Mouse (Mus musculus) embryo, embryonic 10 days (tissue): ENCODE results near the gene Slc22a14.
"Not testable (repeated sequence)": the region's sequence is repeated elsewhere in the genome, so short reads cannot be mapped to it uniquely, and the experiment has no call there.

Source experiments
- DNase-seq: peaks from one replicate; pipeline ENCODE4 v3.0.0-alpha.2; 2015; ENCODE audit warnings: low spot score

Slc22a14 gene

DNA sequence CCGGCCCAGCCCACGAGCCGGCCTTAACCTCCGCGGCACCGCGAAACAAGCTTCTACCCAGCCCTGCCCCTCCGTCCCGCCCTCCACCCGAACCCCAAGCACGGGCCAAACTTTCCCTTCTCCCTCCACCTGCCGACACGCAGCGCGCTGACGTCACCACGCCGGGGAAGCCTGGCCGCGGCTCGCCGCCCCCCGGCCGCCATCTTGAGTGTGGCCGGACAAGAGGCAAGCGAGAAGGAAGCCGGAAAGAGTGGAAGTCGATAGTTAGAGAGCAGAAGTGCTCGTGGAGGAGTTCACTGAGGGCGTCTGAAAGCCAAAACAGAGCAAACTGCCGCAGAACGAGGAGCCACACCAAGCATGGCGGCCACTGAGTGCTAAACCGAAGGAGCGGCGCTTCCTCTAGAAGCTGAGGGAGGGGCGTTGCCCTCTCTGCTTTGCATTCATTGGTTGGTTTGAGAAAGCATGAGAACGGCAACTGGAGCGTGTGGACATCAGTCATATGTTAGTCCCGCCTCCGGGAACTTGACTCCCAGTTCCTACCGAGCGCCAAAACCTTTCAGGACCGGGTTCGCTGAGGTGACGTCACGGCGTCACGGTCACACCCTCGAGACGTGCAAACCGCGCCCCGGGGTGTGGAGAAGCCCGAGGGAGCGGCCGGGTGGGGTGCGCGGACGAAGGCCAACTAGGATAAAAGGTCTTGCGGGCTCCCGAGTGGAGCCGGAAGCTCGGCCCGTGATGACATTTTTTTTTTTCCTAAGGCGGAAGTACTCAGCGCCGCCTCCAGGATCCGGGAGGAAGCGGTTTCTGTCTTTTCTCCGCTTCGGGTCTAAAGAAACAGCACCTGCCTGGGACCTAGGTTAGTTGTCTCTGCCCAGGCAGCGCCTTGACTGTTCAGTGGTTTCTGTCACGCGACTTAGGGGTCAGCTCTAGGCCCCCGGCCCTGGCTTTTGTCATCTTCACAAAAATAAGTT, 42.8 kb downstream of the Slc22a14 start, which contains the start of gene Oxsr1:
Gene Oxsr1, minus strand, starts transcription at position 139 of the 971 bp plus-strand sequence.
- DNase-seq, result peak; percentile 99

DNA sequence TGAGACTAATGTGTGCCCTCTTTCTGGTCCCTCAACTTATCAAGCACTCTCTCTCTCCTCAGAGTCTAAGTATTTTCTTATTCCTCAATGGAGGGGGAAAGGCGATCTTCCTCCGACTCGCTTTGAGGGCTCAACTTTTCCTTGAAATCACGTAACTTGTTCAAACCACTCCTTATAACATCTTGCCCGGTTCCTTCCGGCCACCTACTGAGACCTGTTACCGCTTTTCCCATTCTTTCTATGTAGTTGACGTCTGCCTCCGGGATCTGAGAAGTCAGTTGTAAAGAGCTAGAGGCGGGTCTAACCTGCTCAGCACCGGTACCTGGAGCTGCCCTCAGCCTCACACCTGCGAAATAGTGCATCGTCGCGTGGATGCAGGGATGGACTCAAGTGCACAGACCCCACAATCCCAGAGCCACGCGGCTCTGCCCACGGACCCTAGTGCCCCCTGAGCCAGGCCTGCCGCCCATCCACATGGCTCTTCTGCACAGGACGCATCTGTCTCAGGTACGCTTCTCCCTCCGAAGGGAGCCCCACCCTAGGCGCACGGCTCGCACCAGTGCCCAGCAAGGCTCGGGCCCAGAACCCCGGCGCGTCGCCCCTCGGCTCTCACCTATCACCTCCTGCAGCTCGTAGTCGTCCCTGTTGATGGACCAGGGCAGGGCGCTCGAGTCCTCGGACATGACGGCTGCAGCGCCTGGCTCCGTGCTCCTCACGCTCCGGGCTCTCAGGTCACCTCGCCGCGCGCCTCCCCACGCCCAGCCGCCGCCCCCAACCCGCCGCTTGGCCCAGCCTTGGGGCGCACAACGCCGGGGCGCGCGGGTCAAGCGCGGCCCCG, 43.7 kb downstream of the Slc22a14 start:
- DNase-seq, result peak; percentile 32

DNA sequence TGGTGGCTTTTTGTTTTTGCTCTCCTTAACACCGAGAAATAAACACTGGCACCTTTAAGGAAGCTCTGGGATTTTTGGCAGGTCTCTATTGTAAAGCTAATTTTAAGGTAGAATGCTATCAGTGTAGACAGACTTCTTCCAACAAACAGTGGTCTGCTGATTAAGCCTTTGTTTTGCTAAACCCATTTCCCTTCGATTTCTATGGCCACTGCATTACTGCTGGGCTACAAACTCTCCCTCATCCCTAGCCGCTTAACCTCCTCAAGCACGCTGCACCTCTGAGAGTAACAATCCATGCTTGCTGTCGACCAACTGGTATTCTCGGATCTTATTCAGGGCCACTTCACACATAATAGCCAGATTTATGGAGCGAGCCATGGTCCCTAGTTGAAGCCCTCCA, 44.4 kb downstream of the Slc22a14 start:
- peak; percentile 33 for DNase-seq

DNA sequence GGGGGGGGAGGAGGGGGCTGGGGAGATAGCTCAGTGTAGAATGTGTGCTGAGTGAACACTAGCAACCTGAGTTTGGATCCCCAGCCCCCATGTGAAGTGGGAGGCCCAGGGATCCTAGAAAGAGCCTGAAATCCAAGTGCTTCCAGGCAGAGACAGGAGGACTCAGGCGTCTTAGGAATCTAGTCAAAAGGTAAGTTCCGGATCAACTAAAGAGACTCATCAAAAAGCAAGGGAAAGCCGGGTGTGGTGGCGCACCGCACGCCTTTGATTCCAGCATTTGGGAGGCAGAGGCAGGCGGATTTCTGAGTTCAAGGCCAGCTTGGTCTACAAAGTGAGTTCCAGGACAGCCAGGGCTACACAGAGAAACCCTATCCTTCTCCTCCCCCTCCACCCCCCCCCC, 44.9 kb downstream of the Slc22a14 start:
- no peak for DNase-seq

DNA sequence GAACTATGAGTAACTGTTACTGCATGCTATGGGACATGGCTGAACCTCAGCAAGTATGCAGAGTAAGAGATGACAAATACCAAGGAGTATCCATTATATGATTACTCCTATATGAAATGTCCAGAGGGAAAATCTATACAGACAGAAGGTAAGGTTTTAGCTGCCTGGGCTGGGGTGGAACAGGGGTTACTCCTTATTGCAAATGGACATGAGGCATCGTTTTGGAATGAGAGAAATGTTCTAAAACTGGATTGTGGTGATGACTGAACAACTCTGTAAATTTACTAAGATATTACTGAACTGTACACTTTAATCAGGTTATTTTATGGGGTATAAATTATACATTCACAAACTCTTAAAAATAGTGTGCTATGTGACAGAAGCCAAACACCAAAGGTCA, 46.5 kb downstream of the Slc22a14 start:
- DNase-seq, result no peak

DNA sequence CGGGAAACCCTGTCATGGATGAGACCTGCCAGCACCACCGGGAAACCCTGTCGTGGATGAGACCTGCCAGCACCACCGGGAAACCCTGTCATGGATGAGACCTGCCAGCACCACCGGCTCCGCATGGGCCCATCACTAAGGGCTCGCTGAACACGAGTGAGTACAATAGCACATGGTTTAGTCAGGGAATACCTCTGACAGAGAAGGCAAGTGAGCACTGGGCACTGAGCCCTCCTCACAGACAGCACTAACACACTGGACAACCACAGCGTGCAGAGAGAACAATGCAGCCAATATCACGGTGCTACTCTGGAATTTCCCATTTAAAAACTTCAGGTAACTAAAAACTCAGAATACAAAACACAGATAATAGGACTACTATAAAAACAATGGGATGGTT, 52.3 kb downstream of the Slc22a14 start:
- no peak for DNase-seq

DNA sequence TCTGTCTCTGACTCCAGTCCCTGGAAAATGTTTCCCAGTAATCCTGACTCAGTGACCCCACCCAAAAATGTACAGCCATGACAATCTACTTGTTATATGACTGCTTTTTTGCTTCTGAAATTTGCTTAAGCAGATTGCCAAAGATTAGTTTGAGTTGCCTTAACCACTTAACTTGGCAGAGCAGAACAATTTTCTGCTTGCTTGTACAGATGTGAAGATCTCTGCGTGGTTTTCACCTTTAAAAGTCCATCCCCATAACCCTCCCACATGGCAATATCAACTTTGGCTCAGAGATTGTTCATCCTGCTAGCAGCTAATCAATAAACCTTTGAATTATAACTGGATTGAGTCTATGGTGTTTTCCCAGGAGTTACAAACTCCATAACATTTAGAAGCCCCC, 56.3 kb downstream of the Slc22a14 start:
- no peak for DNase-seq

DNA sequence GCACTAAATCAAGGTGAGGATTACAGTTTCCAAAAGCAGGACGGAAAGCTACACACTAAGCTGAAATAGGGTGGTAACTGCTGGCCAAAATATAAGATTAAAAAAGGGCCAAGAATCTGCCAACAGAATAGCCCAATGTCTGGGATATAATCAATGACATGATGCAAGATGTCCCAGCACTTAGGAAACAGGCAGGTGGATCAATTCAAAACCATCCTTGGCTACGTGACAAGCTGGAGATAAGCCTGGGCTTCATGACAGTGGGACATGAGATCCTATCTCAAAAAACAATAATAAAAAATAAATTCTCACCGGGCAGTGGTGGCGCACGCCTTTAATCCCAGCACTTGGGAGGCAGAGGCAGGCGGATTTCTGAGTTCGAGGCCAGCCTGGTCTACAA, 59.5 kb downstream of the Slc22a14 start:
- DNase-seq, result no peak

DNA sequence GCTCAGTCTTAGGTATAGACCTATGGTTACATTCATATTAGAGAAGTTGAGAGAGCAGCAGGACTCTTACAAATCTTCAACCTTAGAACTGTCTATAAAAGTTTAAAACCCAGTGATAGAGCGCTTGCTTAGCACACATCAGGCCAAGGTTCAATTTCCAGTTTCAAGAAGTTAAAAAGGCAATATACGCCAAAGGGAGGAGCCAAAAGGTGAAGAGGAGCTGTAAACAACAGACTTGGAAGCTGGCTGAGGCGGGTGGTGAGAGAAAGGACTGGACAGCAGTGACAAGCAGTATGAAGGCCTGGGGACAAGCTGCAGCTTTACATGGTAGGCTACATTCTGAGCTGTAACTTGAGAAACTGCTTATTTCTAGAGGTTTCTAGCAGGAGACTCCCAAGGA, 66.8 kb downstream of the Slc22a14 start:
- no peak for DNase-seq

DNA sequence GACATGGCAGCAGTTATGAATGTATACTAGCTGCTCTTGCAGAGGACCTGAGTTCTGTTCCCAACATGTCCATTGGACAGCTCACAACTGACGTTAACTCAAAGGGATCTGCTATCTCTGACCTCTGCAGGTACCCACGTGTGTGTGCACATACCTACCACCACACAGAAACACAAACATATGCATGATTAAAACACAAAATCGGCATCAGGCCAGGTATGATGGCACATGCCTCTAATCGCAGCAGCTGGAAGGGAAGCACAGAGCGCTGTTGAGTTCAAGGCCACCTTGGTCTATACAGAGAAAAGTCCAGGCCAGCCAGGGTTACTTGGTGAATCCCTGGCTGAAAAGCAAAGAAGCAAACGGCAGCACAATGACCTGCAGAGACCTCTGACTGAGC, 67.7 kb downstream of the Slc22a14 start:
- DNase-seq, result no peak

DNA sequence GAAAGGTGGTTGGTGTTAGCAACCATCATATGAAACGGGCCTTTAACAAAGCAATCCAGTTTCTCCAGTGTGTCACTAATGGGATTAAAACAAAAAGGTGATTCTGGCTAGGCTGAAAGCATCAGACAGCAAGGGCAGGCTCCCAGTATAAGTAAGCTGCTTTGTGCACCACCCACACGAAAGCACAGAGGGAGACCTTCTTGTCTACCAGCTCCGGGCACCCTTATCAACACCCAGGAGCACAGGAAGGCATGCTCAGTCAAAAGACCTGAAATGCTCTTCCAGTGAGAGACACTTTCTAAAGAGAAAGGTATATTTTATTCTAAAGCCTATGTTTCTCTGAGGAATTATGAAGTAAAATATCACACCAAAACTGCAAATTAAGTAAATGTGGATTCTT, 74.6 kb downstream of the Slc22a14 start:
- DNase-seq, result no peak

DNA sequence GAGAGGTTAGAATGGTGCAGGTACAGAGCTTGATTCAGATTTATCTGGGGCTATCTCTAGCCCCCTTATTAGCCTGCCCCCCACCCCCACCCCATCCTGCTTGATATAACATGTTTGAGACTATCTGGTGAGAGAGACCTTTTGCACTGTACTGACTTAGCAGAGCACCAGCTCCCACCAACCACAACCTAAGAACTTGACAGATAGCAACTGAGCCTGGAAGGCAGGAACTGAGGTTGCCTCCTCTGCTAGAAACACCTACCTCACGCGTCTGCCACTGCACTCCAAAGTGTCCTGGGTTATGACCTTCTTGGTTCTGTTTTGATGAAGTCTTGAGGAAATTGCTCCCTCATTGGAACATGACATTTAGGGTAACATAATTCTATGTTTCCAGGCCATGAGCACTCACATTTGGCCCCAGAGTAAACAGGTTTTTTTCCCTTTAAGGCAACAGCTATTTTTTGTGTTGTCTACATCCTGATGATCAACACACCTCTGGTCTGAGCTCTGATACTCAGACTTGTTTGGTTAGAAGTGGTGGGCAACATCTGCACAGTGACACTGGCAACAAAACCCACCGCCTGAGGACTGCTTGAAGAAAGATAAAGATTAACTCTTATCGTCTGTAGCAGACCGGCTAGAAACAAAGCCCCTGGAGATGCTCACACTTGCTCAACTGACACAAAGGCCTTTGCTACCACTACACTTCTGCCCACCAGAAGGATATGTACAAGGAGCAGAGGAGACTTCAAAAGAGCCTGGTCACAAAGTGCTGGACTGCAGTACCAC, 84.3 kb downstream of the Slc22a14 start:
- no peak for DNase-seq

DNA sequence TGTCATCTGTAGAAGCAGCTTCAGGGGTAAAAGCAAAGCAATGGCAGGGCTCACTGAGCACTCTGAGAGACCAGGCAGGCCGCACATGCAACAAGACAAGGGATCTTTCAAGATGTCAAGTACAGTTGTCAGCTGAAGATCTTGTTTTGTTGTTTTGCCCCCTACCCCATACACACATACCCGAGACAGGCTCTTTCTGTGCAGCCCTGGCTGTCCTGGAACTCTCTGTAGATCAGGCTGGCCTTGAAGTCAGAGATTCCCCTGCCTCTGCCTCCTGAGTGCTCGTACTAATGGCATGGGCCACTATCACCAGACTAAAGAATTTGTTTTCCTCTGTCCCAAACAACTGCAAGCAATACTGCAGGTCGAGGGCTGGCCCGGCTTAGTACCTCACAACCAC, 87.3 kb downstream of the Slc22a14 start:
- DNase-seq, result no peak

DNA sequence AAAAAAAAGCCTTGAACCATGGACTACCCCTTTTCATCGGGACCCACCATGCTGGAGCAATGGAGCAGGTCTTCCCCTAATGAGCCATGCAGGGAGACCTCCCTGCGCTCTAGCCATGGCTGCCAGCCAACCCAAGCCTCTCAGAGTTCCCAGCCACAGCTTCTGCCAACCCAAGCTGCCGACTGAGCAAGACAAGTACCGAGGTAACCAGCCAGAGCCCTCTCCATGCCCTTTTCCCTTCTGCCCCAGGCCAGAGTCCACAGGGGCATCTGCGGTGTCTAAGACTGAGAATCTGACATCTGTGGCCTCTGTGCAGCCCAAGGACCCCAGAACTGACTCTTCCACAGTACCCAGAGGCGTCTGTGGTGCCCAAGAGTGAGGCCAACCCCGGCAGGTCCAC, 89.0 kb downstream of the Slc22a14 start:
- DNase-seq, result no peak

DNA sequence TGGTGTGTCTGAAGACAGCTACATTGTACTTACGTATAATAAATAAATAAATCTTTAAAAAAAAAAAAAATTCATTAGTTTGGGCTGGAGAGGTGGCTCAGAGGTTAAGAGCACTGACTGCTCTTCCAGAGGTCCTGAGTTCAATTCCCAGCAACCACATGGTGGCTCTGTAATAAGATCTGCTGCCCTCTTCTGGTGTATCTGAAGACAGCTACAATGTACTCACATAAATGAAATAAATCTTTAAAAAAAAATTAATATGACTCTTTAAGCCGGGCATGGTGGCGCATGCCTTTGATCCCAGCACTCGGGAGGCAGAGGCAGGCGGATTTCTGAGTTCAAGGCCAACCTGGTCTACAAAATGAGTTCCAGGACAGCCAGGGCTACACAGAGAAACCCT, 90.5 kb downstream of the Slc22a14 start:
- DNase-seq, result not testable (repeated sequence)

DNA sequence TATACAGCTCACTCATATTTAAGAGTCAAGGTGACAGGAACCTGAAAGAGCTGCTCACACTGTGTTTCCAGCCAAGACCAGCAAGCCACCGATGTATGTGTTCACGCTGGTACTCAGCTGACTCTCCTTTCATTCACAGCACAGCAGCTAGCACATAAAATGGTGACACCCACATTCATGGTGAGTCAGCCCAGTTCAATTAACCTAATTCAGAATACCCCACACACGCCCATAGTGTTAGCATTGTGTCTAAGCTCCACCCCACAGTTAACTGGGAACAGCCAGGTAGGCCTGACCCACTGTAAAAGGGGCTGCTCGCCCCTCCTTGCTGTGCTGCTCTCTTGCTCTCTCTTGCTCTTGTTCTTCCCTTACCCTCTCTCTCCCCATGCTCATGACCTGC, 93.9 kb downstream of the Slc22a14 start:
- DNase-seq, result no peak

DNA sequence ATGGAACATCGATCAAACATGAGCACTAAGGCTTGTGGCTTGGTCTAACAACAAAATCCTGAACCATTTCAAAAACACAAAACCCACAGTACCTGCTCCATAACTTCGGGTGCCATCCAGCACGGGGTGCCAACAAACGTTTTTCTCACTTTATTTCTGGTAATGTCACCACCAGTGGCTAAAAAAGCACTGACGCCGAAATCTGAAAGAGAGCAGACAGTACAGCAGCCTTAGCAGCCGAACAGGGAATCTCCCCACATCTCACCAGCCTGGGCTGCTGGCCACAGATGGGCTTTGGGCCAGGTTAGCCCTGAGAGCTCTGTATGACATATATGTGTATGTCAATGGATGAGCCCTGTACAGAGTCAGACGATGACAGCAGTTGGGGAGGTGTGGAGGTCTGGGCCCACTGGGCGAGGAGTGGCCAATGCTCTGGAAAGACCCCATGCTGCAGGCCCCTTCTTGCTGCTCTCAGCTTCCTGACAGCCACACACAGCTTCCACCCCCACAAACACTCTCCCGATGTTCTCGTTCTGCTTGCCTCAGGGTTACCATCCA, 96.7 kb downstream of the Slc22a14 start:
- no peak for DNase-seq

DNA sequence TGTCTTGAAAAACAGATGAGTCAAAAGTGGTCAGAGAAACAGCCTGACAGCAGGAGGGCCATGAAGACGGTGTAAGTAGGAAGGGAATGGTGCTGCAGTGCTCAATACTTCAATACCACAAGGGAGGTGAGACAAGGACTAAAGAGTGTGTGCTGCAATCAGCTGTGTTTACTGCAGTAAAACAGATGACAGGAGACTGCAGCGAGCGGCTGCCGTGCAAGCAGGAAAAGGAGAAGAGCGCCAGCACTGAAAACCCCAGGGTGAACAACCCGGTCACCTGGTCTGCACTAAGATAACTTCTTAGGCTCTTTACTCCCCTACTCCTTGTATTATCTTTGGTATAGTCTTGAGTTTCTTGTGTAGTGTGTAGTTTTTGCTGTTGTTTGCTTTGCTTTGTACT, 97.2 kb downstream of the Slc22a14 start:
- DNase-seq, result no peak

DNA sequence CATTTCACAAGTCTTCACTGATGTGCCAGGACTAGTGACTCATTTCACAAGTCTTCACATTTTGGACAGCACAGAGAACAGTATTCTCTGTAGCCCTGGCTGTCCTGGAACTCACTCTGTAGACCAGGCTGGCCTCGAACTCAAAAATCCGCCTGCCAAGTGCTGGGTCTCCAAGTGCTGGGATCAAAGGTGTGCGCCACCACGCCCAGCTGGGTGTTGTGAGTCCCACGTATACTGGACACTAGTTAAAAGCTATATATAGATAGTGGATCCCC, 99.3 kb downstream of the Slc22a14 start:
- not testable (repeated sequence) for DNase-seq

DNA sequence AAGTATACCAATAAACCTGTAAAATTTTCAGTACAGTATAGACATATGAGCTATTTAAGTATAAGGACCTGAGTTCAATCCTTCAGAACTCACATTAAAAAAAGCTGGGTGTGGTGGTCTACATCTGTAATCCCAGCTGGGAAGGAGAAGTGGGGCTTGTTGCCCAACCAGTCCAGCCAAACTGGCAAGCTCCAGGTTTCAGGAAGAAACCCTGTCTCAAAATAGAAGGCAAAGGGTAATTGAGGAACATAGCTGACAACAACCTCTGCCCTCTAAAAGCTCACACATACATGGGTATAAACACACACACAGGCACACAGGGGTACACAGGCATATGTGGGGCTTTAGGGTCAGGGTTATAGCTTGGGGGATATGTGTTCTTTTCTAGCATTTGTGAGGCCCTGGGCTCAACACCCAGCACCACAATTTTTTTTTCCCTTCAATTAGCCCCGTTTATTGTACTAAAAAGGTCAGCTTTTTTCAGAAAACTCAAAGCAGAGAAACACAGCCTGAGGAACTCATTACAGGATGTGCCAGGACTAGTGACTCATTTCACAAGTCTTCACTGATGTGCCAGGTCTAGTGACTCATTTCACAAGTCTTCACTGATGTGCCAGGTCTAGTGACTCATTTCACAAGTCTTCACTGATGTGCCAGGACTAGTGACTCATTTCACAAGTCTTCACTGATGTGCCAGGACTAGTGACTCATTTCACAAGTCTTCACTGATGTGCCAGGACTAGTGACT, 99.8 kb downstream of the Slc22a14 start:
- DNase-seq, result not testable (repeated sequence)

DNA sequence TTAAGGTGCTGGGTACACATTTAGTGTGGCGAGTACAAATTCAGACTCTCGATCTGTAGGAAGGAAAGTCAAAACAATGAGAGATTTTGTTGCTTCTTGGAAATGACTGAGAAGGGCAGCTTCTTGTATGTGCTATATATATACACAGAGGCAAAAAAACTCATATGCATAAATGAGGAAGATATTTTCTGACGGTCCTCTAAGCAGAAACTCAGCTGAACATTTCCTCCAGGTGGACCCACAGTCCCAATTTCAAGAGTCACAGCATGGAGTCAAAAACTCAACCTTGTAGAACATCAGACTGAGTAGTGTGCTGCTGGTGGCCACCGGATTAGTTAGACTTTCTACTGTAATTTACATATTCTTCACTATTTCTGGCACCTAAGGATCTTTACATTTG, 102.3 kb downstream of the Slc22a14 start:
- DNase-seq, result no peak
